Mouse (Mus musculus) T-cell, adult 2 months (primary cell): ENCODE measurements around the gene Doxl2.

ENCODE experiments used
- DNase-seq: peaks from one replicate; pipeline ENCODE4 v3.0.0; 2022; ENCODE audit warnings: low spot score

The Doxl2 gene

GRCm38 (mm10) chr6:49009665-49010064 lies 34.9 kb downstream of the Doxl2 start:
- no peak for DNase-seq

DNA sequence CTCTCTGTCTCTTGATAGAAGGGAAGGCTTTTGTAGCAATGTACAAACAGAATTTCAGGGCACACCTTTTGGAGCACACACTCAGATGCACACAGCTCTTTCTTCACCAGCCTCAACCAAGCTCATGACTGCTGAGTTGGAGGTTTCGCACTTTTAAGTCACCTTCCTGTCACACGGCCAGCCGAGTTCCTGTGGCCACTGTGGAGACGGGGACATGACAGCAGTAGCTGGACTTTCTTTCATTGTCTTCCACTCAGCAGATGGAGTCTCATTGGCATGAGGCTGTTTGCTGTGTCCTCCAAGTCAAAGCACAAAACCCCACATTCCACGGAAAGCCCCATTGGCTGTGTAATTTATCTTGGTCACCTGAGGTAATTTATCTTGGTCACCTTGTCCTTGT lies 36.4 kb downstream of the Doxl2 start:
- DNase-seq = no peak

- DNase-seq = no peak
Measured at GRCm38 (mm10) chr6:49013023-49013422, 38.3 kb downstream of the Doxl2 start.

DNA sequence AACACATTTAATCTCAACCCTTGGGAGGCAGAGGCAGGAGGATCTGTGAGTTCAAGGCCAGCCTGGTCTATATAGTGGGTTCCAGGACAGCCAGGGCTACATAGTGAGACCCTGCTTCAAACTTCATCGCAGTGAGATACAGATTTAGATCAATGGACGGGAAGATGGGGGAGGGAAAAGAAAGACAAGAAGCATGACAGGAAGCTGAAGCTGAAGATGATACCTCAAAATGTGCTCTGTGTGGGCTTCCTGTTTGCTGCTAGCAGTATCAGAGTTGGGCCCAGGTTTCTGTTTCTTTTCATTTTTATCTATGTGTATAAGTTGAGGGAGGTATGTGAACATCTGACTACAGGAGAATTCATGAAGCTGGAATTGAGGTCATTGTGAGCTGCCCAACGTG lies 38.7 kb downstream of the Doxl2 start:
- peak; percentile 32 for DNase-seq

DNA sequence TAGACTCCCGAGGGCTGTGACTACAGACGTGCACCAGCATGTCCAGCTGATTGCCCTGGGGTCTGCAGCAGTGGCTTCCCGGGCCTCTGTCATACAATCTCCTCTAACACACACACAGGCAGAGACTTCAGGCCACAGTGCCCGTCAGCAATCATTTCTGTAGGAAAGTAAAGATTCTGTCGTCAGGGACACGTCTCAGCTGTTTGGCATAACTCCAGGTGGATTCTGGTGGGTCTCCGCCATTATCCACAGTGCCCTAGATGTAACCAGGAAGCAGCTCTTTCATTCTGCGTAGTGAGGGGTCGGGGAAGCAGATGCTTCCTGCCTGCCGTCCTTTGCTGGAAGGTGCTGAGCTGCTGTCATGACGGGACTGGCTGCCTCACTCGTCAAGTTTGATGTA lies 42.4 kb downstream of the Doxl2 start:
- peak; percentile 32 for DNase-seq

GRCm38 (mm10) chr6:49019341-49019740 lies 44.6 kb downstream of the Doxl2 start:
- DNase-seq = no peak

DNA sequence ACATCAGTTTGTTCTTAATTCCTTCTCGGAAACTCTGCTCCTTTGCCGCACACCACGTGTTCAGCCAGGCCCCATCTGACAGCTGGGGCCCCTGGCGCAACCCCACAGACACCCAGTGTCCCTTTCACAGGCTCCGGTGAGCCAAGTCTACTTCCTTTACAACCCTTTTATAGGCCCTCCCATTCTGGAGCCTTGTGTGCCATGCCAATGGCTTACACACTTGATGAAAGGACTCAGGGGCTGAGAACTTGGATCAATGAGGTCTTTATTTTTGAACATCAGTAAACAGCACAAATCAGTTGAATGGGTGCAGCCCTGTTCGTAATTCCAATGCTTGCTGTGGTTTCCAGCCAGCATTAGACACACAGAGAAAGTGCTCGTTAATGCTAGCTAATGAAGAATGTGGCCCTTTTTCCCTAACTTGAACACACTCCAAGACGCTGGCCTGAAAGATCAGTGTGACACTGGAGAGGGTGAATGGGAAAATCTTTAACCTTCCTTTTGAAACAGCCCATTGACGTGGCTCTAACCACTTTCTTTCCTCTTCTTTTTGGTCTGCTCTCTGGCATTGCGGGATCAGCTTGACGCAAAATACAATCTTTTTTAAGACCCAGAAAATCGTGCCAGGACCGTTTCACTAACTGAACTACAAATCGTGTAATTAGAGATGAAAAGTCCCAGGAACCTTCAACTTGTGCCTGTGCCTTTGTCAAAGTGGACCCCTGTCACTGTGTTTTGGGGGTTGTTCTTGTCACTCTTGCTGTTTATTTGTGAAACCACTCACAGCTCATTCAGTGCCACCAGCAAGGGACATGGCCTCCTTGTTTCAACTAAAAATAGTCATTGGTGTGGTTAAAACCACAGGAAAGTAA lies 46.6 kb downstream of the Doxl2 start:
- no peak for DNase-seq

DNA sequence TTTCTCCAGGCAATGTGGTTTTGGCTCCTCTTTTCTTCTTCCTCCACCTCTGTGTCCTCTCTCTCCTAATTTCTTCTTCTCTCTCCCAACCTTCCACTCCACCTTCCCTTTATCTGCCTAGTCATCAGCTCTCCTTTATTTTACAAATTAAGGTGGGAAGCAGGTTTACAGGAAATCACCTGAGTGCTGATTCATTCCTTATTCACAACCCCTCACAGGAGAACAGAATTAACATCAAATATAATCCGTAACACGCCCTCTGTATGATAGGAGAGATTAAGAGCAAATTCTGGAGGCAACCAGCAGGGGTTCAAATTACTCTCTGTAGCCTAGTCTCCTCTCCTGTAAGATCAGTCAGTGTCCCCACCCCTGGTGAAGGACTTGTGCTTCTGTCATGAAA lies 47.6 kb downstream of the Doxl2 start:
- no peak for DNase-seq

- no peak for DNase-seq
Measured at GRCm38 (mm10) chr6:49023315-49023714, 48.6 kb downstream of the Doxl2 start.

DNA sequence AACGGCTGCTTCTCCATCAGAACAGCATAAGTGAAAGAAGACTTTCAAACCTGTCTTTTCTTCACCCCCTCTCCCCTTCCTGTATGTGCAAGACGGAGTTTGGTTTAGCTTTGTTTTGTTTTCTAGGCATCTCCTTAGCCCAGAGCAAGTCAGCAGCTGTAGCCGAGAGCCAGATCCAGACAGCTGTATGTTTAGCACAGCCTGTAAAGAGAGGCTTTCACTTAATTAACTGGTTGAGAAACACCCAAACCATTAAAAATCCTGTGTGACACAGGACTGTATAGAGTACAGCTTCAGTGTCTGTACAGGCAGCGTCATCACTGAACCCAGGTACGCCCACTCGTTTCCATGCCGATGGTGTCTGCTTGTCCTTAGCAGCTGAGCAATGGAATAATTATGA lies 50.5 kb downstream of the Doxl2 start:
- no peak for DNase-seq

DNA sequence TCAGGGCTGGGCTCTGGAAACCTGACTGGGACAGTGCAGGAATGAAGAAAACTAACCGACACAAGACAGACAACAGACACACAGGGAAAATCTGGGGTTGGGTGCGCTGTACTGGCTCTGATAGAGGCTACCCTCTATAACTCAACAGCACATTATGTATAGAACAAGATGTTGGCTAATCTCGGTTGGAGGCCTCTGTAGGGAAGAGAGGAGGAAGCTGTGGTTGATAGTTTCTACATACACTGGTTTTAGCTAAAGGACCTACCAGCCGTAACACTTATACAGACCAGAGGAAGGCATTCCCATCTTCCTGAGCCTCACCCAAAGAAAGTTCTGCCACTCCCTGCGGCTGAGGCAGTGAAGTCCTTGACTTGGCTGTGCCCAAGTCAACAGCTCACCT lies 51.7 kb downstream of the Doxl2 start:
- no peak for DNase-seq

DNA sequence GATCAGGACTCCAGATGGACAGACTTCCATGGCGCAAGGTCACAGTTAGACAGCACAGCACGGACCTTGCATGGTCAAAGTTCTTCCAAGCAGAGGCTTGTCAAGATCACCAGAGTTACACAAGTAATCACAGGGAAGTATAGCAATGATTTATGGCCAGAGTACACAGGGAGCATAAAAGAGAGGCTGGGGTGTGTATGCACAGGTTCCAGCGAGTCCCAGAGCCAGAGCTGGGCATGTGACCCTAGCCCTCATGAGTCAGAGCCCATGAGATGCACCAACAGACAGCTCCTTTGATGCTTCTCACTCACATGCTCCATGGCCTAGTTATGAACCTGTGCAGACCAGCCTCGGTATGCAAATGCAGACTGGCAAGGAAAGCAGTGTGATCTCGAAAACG lies 53.3 kb downstream of the Doxl2 start:
- DNase-seq = no peak
